Mouse (Mus musculus) heart, postnatal 36 days (tissue): ENCODE measurements around the gene Arl4a. TPM values are rescaled to one million over a fixed set of nuclear protein-coding genes. Genes with fewer than 3 reads are reported as not detected.

Source experiments
- DNase-seq, 2 experiments: peaks; one replicate each; pipeline ENCODE4 v3.0.0; 2021 to 2022
- intact Hi-C: fragments of 180-260 bp; cut with DNase I; formaldehyde crosslinking; loops from one replicate; pipeline ENCODE4 v1.15.1; 2025
- total RNA-seq, 2 experiments: library from RNA; stranded (reverse); gene quantifications; 2 replicates each; pipeline ENCODE4 v1.2.3; 2021

The Arl4a gene
- total RNA-seq, 2 experiments from 2014 or later, result 21.1 to 28.3 TPM

DNA sequence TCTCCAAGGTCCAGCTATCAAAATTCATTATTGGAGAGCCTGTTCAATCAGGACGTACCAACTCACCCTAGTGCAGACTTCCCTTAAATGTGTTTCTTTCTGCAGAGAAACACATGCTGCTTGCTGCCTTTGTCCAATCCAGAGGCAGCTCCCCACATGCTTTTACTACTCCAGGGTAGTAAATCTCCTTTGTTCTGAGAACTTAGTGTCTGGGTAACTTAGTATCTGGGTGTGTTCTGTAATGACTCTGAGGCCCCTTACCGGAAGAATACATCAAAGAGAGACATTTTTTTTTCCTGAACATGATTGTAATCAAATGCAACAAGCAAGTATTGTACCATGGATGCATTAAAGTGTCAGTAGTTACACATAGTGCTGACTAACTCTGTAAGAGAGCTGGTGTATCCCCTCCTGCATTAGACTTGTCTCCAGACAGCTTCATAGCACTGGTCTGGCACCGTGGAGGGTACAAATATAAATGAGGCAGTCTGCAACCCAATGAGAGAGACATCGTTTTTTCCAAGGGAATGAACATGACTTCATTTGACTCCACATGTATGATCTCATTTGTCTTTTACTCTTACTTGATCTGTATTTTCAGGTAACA is 62.7 kb downstream of the Arl4a start:
- intact Hi-C loops, result no loop called here

DNA sequence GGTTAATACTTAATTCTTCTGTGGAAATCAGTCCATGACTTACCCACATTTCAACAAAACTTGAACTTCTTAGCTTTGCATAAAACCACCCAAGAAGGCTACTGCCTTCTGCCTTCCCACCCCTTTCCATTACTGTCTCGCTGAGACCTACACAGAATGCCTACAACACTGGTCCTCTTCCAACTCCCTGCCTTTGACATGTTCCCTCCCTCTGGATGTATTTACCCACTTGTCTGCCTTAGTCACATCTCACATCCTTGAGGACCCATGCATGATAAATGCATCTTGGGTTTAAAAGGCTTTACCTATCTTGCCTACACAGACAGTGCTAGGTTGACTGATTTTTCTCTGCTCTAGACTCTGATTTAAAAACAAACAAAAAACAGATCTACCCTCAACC is 63.6 kb downstream of the Arl4a start:
- DNase-seq, result no peak
- intact Hi-C loops, result no loop called here

More for the DNA sequence above, 62.7 kb downstream of the Arl4a start:
- DNase-seq, result no peak

DNA sequence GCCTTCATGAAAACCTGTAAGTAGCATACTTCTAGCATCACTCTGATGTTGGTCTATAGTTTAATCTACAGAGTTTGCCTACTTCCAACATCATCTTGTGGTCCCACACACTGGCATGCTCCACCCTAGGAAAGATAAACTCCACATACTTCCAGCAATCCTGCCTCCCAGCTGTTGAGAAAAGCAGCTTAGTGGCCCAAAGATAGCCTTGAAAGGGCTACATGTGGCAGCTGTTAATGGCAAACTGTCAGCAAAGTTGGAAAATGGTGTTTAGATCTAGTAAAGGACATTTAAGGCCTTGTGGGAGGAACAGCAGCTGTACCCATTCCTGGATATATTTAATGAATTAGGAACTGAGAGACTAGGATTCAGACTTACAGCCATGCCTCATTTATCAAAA is 68.3 kb downstream of the Arl4a start:
- no peak for DNase-seq
- intact Hi-C loops, result no loop called here

GRCm38 (mm10) chr12:39968109-39968508 is 69.7 kb downstream of the Arl4a start:
- intact Hi-C loops, result no loop called here
- DNase-seq, result no peak

GRCm38 (mm10) chr12:39959166-39959565 is 78.7 kb downstream of the Arl4a start:
- intact Hi-C loops, result no loop called here
- no peak for DNase-seq

- DNase-seq, result peak in 1 of 2 experiments; percentile 11
These were observed 79.7 kb downstream of the Arl4a start for GRCm38 (mm10) chr12:39957931-39958671.

GRCm38 (mm10) chr12:39956396-39956795 is 81.4 kb downstream of the Arl4a start:
- peak; percentile 34 to 38 for DNase-seq
- intact Hi-C loops, result loop anchor here (1.0 kb wide), 1 partner anchor 61 kb away; no protein-coding TSS in a partner anchor

More at GRCm38 (mm10) chr12:39957931-39958671, 79.7 kb downstream of the Arl4a start:
- intact Hi-C loops, result no loop called here

Other genes with a start within 250 kb of the Arl4a start
- 1 to 10 TPM; 1.0 to 1.9 TPM for gene Scin, start 96.2 kb upstream of the Arl4a start, total RNA-seq
- 10 to 100 TPM; 40.4 to 47.6 TPM for gene Lsmem1, start 161.5 kb upstream of the Arl4a start, total RNA-seq
- gene Ifrd1, start 210.5 kb upstream of the Arl4a start, total RNA-seq, result 10 to 100 TPM; 87.2 to 89.6 TPM